ENCODE assay signal across 7 mouse cellular contexts in the genomic region with DNA sequence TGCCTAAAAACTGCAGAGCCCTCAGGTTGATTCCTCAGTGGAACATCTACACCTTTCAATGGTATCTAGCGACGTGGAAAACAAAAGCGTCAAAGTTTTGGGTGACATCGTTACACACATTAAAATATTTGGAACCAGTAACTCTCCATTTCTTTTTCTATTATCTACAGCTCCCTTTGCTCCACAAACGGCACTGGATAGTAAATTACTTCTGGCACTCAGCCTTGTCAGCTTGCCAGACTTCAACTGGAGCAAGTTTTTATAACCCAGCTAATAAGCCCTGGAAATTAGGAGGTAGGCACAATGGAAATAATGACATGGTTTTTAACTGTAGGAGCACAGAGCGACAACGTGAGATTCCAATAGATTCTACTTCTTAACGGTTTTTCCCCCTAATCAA. TPM values are rescaled to one million over a fixed set of nuclear protein-coding genes. Genes with fewer than 3 reads are reported as not detected.
DNase-seq lines count a peak whose midpoint lies in the region; ATAC-seq lines count a peak whose summit lies in the region.

No protein-coding gene starts in this region.

- H3K27ac ChIP-seq in kidney, embryonic 14.5 days (ENCODE audit: low read depth, low read length), result no peak overlapping the region
- peak overlapping the region; percentile 63 for H3K27ac ChIP-seq in forebrain, embryonic 13.5 days
- no peak overlapping the region for H3K27ac ChIP-seq in limb, embryonic 15.5 days

- peak; percentile 27 for DNase-seq in kidney, adult 18-20 months
- DNase-seq in adrenal gland, adult 18-20 months (ENCODE audit: low spot score in 2 of 2), result peak; percentile 31 to 44
- DNase-seq in spleen, postnatal 10 days (ENCODE audit: low spot score in 2 of 2), result no peak
- no peak for DNase-seq in thymus, adult 18-20 months

- no peak overlapping the region for H3K4me2 ChIP-seq in kidney, embryonic 14.5 days (replicated peaks; ENCODE audit: low read depth, low read length)
- H3K4me2 ChIP-seq in forebrain, embryonic 13.5 days, result peak overlapping the region; percentile 33
- 0 out of 2 replicates have a peak overlapping the region, but pooled peaks have one; percentile 14 for H3K4me2 ChIP-seq in limb, embryonic 15.5 days

- H3K27me3 ChIP-seq in kidney, embryonic 14.5 days (ENCODE audit: control insufficient read depth, insufficient read depth, low read length), result no peaks in the 10 kb centered on the region
- H3K27me3 ChIP-seq in forebrain, embryonic 13.5 days, result no peaks in the 10 kb centered on the region
- no peaks in the 10 kb centered on the region for H3K27me3 ChIP-seq in limb, embryonic 15.5 days

- no peaks in the 10 kb centered on the region for H3K36me3 ChIP-seq in kidney, embryonic 14.5 days (ENCODE audit: control insufficient read depth, insufficient read depth, low read length)
- no peaks in the 10 kb centered on the region for H3K36me3 ChIP-seq in forebrain, embryonic 13.5 days (ENCODE audit: poor library complexity, severe bottlenecking)
- H3K36me3 ChIP-seq in limb, embryonic 15.5 days, result no peaks in the 10 kb centered on the region

- no peak overlapping the region for H3K9ac ChIP-seq in kidney, embryonic 14.5 days (ENCODE audit: low read depth, low read length)
- no peak overlapping the region for H3K9ac ChIP-seq in forebrain, embryonic 13.5 days
- no peak overlapping the region for H3K9ac ChIP-seq in limb, embryonic 15.5 days

- H3K9me3 ChIP-seq in kidney, embryonic 14.5 days (ENCODE audit: control insufficient read depth, low read length), result no peaks in the 10 kb centered on the region
- H3K9me3 ChIP-seq in forebrain, embryonic 13.5 days (replicated peaks), result no peaks in the 10 kb centered on the region
- H3K9me3 ChIP-seq in limb, embryonic 15.5 days, result no peaks in the 10 kb centered on the region

- no peak for ATAC-seq in kidney, embryonic 14.5 days (ENCODE audit: low FRiP score, low TSS enrichment)
- no peak; the same call in 1 of the 2 replicates for ATAC-seq in forebrain, embryonic 13.5 days
- no peak for ATAC-seq in limb, embryonic 15.5 days (ENCODE audit: insufficient number of reproducible peaks, low FRiP score, low TSS enrichment, low read depth)

- 0 out of 2 replicates have a peak, but pooled peaks cover 5% of the 10 kb centered on the region for H3K4me1 ChIP-seq in kidney, embryonic 14.5 days (ENCODE audit: control insufficient read depth, insufficient read depth, low read length)
- H3K4me1 ChIP-seq in forebrain, embryonic 13.5 days, result peaks cover 25% of the 10 kb centered on the region
- H3K4me1 ChIP-seq in limb, embryonic 15.5 days, result peaks cover 7% of the 10 kb centered on the region; the same call in 1 of the 2 replicates

- 39% methylated on average over 8 of the region's 8 CpGs for WGBS in kidney, embryonic 14.5 days
- WGBS in forebrain, embryonic 13.5 days, result 34% methylated on average over 8 of the region's 8 CpGs
- WGBS in limb, embryonic 15.5 days, result 24% methylated on average over 8 of the region's 8 CpGs

- H3K4me3 ChIP-seq in kidney, embryonic 14.5 days (ENCODE audit: low read length), result no peak overlapping the region
- H3K4me3 ChIP-seq in forebrain, embryonic 13.5 days, result no peak overlapping the region
- H3K4me3 ChIP-seq in limb, embryonic 15.5 days, result no peak overlapping the region

RNA-seq across cellular contexts. Expression of a gene that starts 3.7 kb away (rescaled TPM):
- polyA plus RNA-seq in kidney, embryonic 14.5 days (2014; fragmentation: Nextera tagmentation; extraction: Ambion mirVana), result 45.7 and 68.6 TPM in 2 replicates
- 10 to 100 TPM; 35.6 to 47.6 TPM for total RNA-seq in adrenal gland, adult 18-20 months (2021)
- 58.1 and 62.3 TPM in 2 replicates for polyA plus RNA-seq in forebrain, embryonic 13.5 days (2015; fragmentation: Nextera tagmentation; extraction: Ambion mirVana)
- 43.3 and 44.8 TPM in 2 replicates for polyA plus RNA-seq in limb, embryonic 15.5 days (2015; fragmentation: Nextera tagmentation; extraction: Ambion mirVana)

RNA-seq across cellular contexts. Expression of a gene that starts 27.0 kb away (rescaled TPM):
- polyA plus RNA-seq in kidney, embryonic 14.5 days (2014; fragmentation: Nextera tagmentation; extraction: Ambion mirVana), result 32.4 and 36.5 TPM in 2 replicates
- total RNA-seq in adrenal gland, adult 18-20 months (2021), result 10 to 100 TPM; 33.5 to 44.0 TPM
- polyA plus RNA-seq in forebrain, embryonic 13.5 days (2015; fragmentation: Nextera tagmentation; extraction: Ambion mirVana), result 31.9 and 33.3 TPM in 2 replicates
- polyA plus RNA-seq in limb, embryonic 15.5 days (2015; fragmentation: Nextera tagmentation; extraction: Ambion mirVana), result 13.2 and 17.3 TPM in 2 replicates

Comparison
In these comparisons a context has a peak if more than half of its experiments do, and no peak if none do; other contexts are left out.
1. DNase-seq: peak in kidney, adult 18-20 months (single experiment) and adrenal gland, adult 18-20 months (2 of 2); none in spleen, postnatal 10 days (0 of 2) and thymus, adult 18-20 months (0 of 2).